Mouse (Mus musculus) myocyte (in vitro differentiated cells): ENCODE data around the gene Slc12a7.

Experiments used
- CEBPB ChIP-seq: IDR thresholded peaks from 2 replicates; pipeline ENCODE4 v1.6.1; 2011; ENCODE audit warnings: mild to moderate bottlenecking, moderate library complexity; ENCODE audit not compliant: poor library complexity, insufficient read depth, severe bottlenecking
- E2F4 ChIP-seq: IDR thresholded peaks from one replicate; pipeline ENCODE4 v1.6.1; 2011; ENCODE audit warnings: mild to moderate bottlenecking, control low read depth, moderate library complexity; ENCODE audit not compliant: insufficient read depth
- MAX ChIP-seq: IDR thresholded peaks from one replicate; pipeline ENCODE4 v1.6.1; 2011; ENCODE audit warnings: low read depth, mild to moderate bottlenecking, control low read depth
- MYOD1 ChIP-seq, 3 experiments: IDR thresholded peaks; one replicate each; pipeline ENCODE4 v1.6.1; 2011; ENCODE audit warnings: control low read depth in 2 of 3, low read depth in 2 of 3, mild to moderate bottlenecking in 2 of 3, moderate library complexity in 1 of 3; ENCODE audit not compliant: insufficient read length in 2 of 3, control insufficient read depth in 1 of 3
- MYOG ChIP-seq, 3 experiments: IDR thresholded peaks; one replicate each; pipeline ENCODE4 v1.6.1; 2011; ENCODE audit warnings: control low read depth in 2 of 3, low read depth in 2 of 3, mild to moderate bottlenecking in 2 of 3; ENCODE audit not compliant: insufficient read length in 2 of 3, control insufficient read depth in 1 of 3, insufficient read depth in 1 of 3
- POLR2A ChIP-seq: IDR thresholded peaks from one replicate; pipeline ENCODE4 v1.6.1; 2011; ENCODE audit warnings: low read depth, mild to moderate bottlenecking, control low read depth, moderate library complexity; ENCODE audit not compliant: insufficient read length
- POLR2AphosphoS2 ChIP-seq: IDR thresholded peaks from one replicate; pipeline ENCODE4 v1.6.1; 2011; ENCODE audit warnings: low read depth, control low read depth; ENCODE audit not compliant: insufficient read length
- REST ChIP-seq: IDR thresholded peaks from one replicate; pipeline ENCODE4 v1.6.1; 2011; ENCODE audit warnings: mild to moderate bottlenecking, control low read depth, moderate library complexity; ENCODE audit not compliant: insufficient read depth, insufficient read length
- SRF ChIP-seq: IDR thresholded peaks from one replicate; pipeline ENCODE4 v1.6.1; 2011; ENCODE audit warnings: low read depth; ENCODE audit not compliant: control insufficient read depth, insufficient read length
- TCF12 ChIP-seq: IDR thresholded peaks from one replicate; pipeline ENCODE4 v1.6.1; 2011; ENCODE audit warnings: mild to moderate bottlenecking, control low read depth; ENCODE audit not compliant: poor library complexity, insufficient read depth, severe bottlenecking
- TCF3 ChIP-seq: IDR thresholded peaks from one replicate; pipeline ENCODE4 v1.6.1; 2011; ENCODE audit warnings: low read depth, control low read depth; ENCODE audit not compliant: insufficient read length
- USF1 ChIP-seq: IDR thresholded peaks from one replicate; pipeline ENCODE4 v1.6.1; 2011; ENCODE audit warnings: low read depth, mild to moderate bottlenecking, control low read depth, moderate library complexity

- TF ChIP-seq REST, result no peak
- no peak for TF ChIP-seq MAX
- no peak for TF ChIP-seq POLR2A
- TF ChIP-seq POLR2AphosphoS2, result no peak
- TF ChIP-seq TCF3, result no peak
- TF ChIP-seq E2F4, result no peak
- no peak for TF ChIP-seq MYOG (IDR thresholded peaks at IDR 0.05; ENCODE audit: control insufficient read depth in 1 of 3, insufficient read depth in 1 of 3, insufficient read length in 2 of 3, low read depth in 2 of 3)
- TF ChIP-seq CEBPB, result no peak
- no peak for TF ChIP-seq TCF12
- no peak for TF ChIP-seq SRF
- TF ChIP-seq USF1, result no peak
- no peak for TF ChIP-seq MYOD1 (IDR thresholded peaks at IDR 0.05; ENCODE audit: control insufficient read depth in 1 of 3, insufficient read length in 2 of 3, low read depth in 2 of 3)
These were observed 35.4 kb downstream of the Slc12a7 start for GRCm38 (mm10) chr13:73768311-73768710.
